Mouse (Mus musculus) hindbrain, embryonic 16.5 days (tissue): ENCODE results near the gene Efcab3. TPM values are rescaled to one million over a fixed set of nuclear protein-coding genes. Genes with fewer than 3 reads are reported as not detected.

Source experiments
- ATAC-seq: fragments of 200-750 bp; cut with Nextera tagmentation; 2 replicates; pipeline ENCODE4 v1.8.0; 2017; ENCODE audit warnings: moderate TSS enrichment, moderate library complexity
- H3K27ac ChIP-seq: fragments of 300-500 bp; sonication (generic); 2 replicates; pipeline ENCODE4 v1.5.1; 2014; ENCODE audit warnings: low read depth, mild to moderate bottlenecking, control low read depth, low read length, moderate library complexity
- H3K27me3 ChIP-seq: fragments of 300-500 bp; sonication (generic); replicated peaks from 2 replicates; pipeline ENCODE4 v1.6.1; 2014; ENCODE audit warnings: low read length; ENCODE audit not compliant: control insufficient read depth, insufficient read depth
- H3K36me3 ChIP-seq: fragments of 300-500 bp; sonication (generic); 2 replicates; pipeline ENCODE4 v1.6.1; 2014; ENCODE audit warnings: mild to moderate bottlenecking, low read length, moderate library complexity, mixed read lengths; ENCODE audit not compliant: control insufficient read depth, insufficient read depth
- H3K4me1 ChIP-seq: fragments of 300-500 bp; sonication (generic); 2 replicates; pipeline ENCODE4 v1.6.1; 2014; ENCODE audit warnings: low read depth, low read length; ENCODE audit not compliant: control insufficient read depth, insufficient read depth
- H3K4me2 ChIP-seq: fragments of 300-500 bp; sonication (generic); 2 replicates; pipeline ENCODE4 v1.6.1; 2014; ENCODE audit warnings: mild to moderate bottlenecking, low read length, control low read depth, moderate library complexity
- H3K4me3 ChIP-seq: fragments of 300-500 bp; sonication (generic); 2 replicates; pipeline ENCODE4 v1.5.1; 2014; ENCODE audit warnings: mild to moderate bottlenecking, low read length, control low read depth, moderate library complexity
- H3K9ac ChIP-seq: fragments of 300-500 bp; sonication (generic); 2 replicates; pipeline ENCODE4 v1.6.1; 2014; ENCODE audit warnings: low read depth, mild to moderate bottlenecking, control low read depth, low read length, moderate library complexity
- H3K9me3 ChIP-seq: fragments of 300-500 bp; sonication (generic); 2 replicates; pipeline ENCODE4 v1.6.1; 2014; ENCODE audit warnings: mild to moderate bottlenecking, low read length, moderate library complexity; ENCODE audit not compliant: control insufficient read depth
- WGBS: fragments of 180-500 bp; shearing (Covaris S2); extraction: QIAGEN DNeasy Blood & Tissue Kit; methylation state at CpG from one replicate; pipeline ENCODE4 v1.1.7; 2014; 5-methylcytosine and 5-hydroxymethylcytosine counted together
- polyA plus RNA-seq: library from polyadenylated mRNA; unstranded; fragments of >200 nt; fragmentation: Nextera tagmentation; extraction: Ambion mirVana; gene quantifications from 2 replicates; pipeline ENCODE4 v1.2.1, GENCODE M21; 2015

Efcab3 gene
- polyA plus RNA-seq, 1 experiment from 2014 or later: not detected

- H3K27ac ChIP-seq: no peak overlapping the region
- peak overlapping the region; percentile 34; the same call in 1 of the 2 replicates for H3K4me2 ChIP-seq
- no peak for ATAC-seq
- no peaks in the 10 kb centered on the region for H3K27me3 ChIP-seq
- no peak overlapping the region for H3K9ac ChIP-seq
- 100% methylated on average over 1 of the region's 4 CpGs for WGBS
- no peak overlapping the region for H3K4me3 ChIP-seq
- no peaks in the 10 kb centered on the region for H3K36me3 ChIP-seq
- no peaks in the 10 kb centered on the region for H3K9me3 ChIP-seq
- H3K4me1 ChIP-seq: peaks cover 10% of the 10 kb centered on the region; the same call in 1 of the 2 replicates
Observed at GRCm38 (mm10) chr11:105152017-105152300, 88.6 kb downstream of the Efcab3 start.

DNA sequence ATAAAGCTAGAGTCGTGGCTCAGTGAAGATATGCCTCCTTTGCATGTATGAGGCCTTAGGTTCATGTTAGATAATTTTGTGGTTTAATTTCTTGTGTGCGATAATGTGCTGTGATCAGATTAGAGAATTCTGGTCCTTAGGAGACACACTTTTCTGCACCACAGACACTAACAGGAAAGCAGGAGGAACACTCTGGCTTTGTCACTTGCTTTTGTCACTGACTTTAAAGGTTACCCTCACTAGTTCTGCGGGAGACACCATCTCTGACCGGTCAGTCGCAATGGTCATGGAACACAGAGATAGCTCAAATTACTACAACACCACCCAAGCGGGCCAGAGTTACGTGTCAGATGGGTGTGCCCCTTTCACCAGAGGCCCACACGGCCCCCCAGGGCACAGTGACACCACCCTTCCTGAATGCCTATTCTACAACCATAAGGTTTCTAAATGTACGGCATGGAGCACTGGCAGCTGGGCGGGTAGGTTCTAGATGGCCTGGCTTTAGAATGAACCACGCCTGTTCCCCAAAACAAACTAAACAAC lies 89.0 kb downstream of the Efcab3 start:
- no peak for ATAC-seq
- Histone ChIP-seq H3K4me2 (no peak overlapping the region), H3K27me3 (no peaks in the 10 kb centered on the region), H3K9ac (no peak overlapping the region), H3K4me1 (peaks cover 10% of the 10 kb centered on the region; the same call in 1 of the 2 replicates), H3K4me3 (no peak overlapping the region), H3K36me3 (no peaks in the 10 kb centered on the region), H3K9me3 (no peaks in the 10 kb centered on the region), H3K27ac (no peak overlapping the region)
- WGBS: 84% methylated on average over 11 of the region's 11 CpGs

DNA sequence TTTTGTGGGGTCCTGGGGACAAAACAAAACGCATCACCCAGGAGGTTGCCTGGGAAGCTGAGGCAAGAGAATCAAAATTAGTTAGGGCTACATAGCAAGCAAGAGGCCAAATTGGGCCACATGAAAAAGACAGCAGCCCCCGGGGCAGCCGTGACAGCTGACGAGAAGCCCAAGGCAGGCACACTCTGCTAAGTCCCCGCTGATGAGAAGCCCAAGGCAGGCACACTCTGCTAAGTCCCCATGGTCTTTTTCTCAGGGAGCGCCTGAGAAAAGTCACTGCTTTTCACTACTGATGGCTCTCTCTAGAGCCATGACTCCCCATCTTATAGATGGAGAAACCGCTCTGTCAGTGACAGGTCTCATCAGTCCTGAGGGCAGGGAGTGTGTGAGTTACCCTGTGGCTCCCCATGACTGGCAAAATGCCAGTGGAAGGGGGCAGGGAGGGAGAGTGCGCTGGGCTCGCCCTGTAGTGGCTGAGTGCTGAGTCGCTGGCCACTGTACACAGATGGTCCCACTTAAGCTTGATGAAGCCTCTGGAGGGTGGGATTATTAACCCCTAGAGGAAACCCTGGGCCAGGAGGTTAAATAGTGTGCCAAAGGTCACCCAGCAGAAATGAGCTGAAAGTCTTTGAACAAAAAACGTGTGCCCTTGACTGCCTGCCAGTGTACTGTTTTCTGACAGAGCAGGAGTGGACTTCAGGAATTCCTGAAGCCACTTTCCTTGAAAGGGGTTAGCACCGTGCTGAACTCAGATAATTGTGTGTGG lies 89.9 kb downstream of the Efcab3 start:
- Histone ChIP-seq H3K4me2 (no peak overlapping the region), H3K4me3 (no peak overlapping the region), H3K27me3 (no peaks in the 10 kb centered on the region), H3K9ac (no peak overlapping the region), H3K4me1 (peaks cover 10% of the 10 kb centered on the region; the same call in 1 of the 2 replicates), H3K9me3 (no peaks in the 10 kb centered on the region), H3K27ac (no peak overlapping the region), H3K36me3 (no peaks in the 10 kb centered on the region)
- ATAC-seq: peak; percentile 84
- 30% methylated on average over 12 of the region's 12 CpGs for WGBS

DNA sequence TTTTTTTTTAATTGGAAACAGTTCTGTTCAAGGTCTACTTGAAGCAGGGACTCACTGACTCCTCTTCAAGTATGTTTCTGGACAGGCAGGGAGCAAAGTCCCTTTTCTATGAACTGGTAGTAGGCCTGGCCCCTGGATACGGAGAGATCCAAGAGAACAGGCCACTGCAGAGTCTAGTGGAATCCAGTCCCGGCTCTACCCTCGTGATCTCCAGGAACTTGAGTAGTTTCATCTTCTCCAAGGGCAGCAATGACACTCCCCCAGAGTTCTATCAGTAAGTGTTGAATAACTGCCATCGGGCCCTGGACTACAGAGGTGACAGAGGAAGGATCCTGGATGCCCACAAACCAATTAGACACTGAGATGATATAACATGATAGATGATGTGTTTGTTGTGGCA lies 92.5 kb downstream of the Efcab3 start:
- no peaks in the 10 kb centered on the region for H3K36me3 ChIP-seq

DNA sequence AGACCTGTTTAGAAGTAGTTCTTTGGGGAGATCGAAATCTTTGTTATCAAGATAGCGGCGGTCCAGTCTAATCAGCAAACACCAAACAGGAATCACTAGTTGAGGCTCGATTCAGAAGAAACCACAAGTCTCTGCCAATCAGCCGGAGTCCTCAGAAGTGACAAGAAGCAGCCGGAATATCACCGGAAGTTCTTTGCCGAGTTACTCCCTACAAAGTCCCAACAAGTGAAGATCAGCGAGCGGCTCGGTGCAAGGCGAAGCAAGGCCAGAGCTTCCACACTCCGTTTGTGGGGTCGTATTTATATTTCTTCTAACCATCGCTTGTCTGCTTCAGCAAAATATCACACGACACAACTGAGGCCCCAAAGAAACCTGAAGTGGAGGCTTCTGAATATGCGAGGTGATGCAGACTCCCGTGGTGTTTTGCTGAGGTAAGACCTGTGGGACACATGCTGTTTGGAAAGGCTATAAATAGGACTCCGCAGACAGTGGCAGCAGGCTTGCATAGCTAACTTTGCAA lies 93.4 kb downstream of the Efcab3 start:
- no peak for ATAC-seq
- no peaks in the 10 kb centered on the region; the same call in 1 of the 2 replicates for H3K27me3 ChIP-seq
- no peak overlapping the region for H3K9ac ChIP-seq
- WGBS: 86% methylated on average over 19 of the region's 19 CpGs
- no peak overlapping the region for H3K4me2 ChIP-seq
- H3K27ac ChIP-seq: no peak overlapping the region
- no peaks in the 10 kb centered on the region for H3K36me3 ChIP-seq
- peaks cover 5% of the 10 kb centered on the region; the same call in 1 of the 2 replicates for H3K4me1 ChIP-seq
- no peaks in the 10 kb centered on the region for H3K9me3 ChIP-seq
- H3K4me3 ChIP-seq: no peak overlapping the region

More for the DNA sequence above, 92.5 kb downstream of the Efcab3 start:
- H3K4me2 ChIP-seq: no peak overlapping the region
- no peaks in the 10 kb centered on the region for H3K9me3 ChIP-seq
- no peaks in the 10 kb centered on the region for H3K27me3 ChIP-seq
- WGBS: 87% methylated on average over 4 of the region's 4 CpGs
- H3K4me3 ChIP-seq: no peak overlapping the region
- peaks cover 10% of the 10 kb centered on the region; the same call in 1 of the 2 replicates for H3K4me1 ChIP-seq
- ATAC-seq: no peak
- no peak overlapping the region for H3K9ac ChIP-seq
- no peak overlapping the region for H3K27ac ChIP-seq

GRCm38 (mm10) chr11:105158047-105158446 lies 94.7 kb downstream of the Efcab3 start:
- Histone ChIP-seq H3K27ac (no peak overlapping the region), H3K4me1 (peaks cover 4% of the 10 kb centered on the region; the same call in 1 of the 2 replicates), H3K36me3 (no peaks in the 10 kb centered on the region), H3K9me3 (no peaks in the 10 kb centered on the region), H3K4me3 (no peak overlapping the region), H3K4me2 (no peak overlapping the region), H3K9ac (no peak overlapping the region), H3K27me3 (no peaks in the 10 kb centered on the region; the same call in 1 of the 2 replicates)
- no peak for ATAC-seq

- H3K27me3 ChIP-seq: no peaks in the 10 kb centered on the region; the same call in 1 of the 2 replicates
- no peak for ATAC-seq
- no peak overlapping the region for H3K4me3 ChIP-seq
- 60% methylated on average over 6 of the region's 6 CpGs for WGBS
- no peak overlapping the region for H3K4me2 ChIP-seq
- peaks cover 5% of the 10 kb centered on the region for H3K9me3 ChIP-seq
- no peak overlapping the region for H3K27ac ChIP-seq
- no peaks in the 10 kb centered on the region for H3K4me1 ChIP-seq
- no peak overlapping the region for H3K9ac ChIP-seq
- no peaks in the 10 kb centered on the region for H3K36me3 ChIP-seq
Observed at GRCm38 (mm10) chr11:105159673-105160360, 96.4 kb downstream of the Efcab3 start.

DNA sequence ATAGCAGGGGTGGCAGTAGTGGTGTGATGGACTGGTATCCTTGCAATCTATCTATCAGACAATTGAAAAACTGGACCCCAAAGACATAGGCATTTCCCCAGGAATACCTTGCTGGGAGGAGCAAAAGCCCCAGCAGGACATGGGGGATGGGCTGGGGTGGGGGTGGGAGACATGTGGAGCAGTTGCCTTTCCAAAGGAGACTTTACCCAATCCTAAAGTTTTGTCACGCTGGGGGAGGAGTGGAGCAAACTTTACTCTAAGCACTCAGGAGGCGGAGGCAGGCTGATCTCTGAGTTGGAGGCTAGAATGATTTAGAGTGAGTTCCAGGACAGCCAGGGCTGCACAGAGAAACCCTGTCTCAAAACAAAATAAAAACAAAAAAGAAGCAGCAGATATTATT lies 98.0 kb downstream of the Efcab3 start:
- no peak overlapping the region for H3K9ac ChIP-seq
- peaks cover 15% of the 10 kb centered on the region for H3K9me3 ChIP-seq
- H3K27ac ChIP-seq: no peak overlapping the region
- H3K4me3 ChIP-seq: no peak overlapping the region
- no peaks in the 10 kb centered on the region for H3K4me1 ChIP-seq
- H3K4me2 ChIP-seq: no peak overlapping the region
- H3K27me3 ChIP-seq: no peaks in the 10 kb centered on the region; the same call in 1 of the 2 replicates
- no peaks in the 10 kb centered on the region for H3K36me3 ChIP-seq
- ATAC-seq: no peak
- 87% methylated on average over 2 of the region's 2 CpGs for WGBS
